Mouse (Mus musculus) MEL (cell line): ENCODE measurements around the gene Rbmxl1. TPM values are rescaled to one million over a fixed set of nuclear protein-coding genes. Genes with fewer than 3 reads are reported as not detected.
"Not testable (repeated sequence)": the region's sequence is repeated elsewhere in the genome, so short reads cannot be mapped to it uniquely, and the experiment has no call there.

Source experiments
- DNase-seq: peaks from one replicate; pipeline ENCODE4 v3.0.0; 2011; ENCODE audit warnings: low read depth, low spot score
- H3K27ac ChIP-seq: 2 replicates; pipeline ENCODE4 v1.5.1; 2012; ENCODE audit warnings: low read depth, mild to moderate bottlenecking, control low read depth, low read length, moderate library complexity; ENCODE audit not compliant: control insufficient read depth
- H3K27me3 ChIP-seq, 2 experiments: fragments of 150-350 bp in 1 of 2; sonication (generic) in 1 of 2; 2 replicates each; pipeline ENCODE4 v1.6.1; 2012; ENCODE audit warnings: low read length in 2 of 2, mild to moderate bottlenecking in 2 of 2, improper control_type of control experiment in 1 of 2, moderate library complexity in 1 of 2; ENCODE audit not compliant: insufficient read depth in 2 of 2, control insufficient read depth in 1 of 2
- H3K36me3 ChIP-seq, 2 experiments: 2 replicates each; pipeline ENCODE4 v1.6.1; 2012 to 2014; ENCODE audit warnings: low read length in 2 of 2, improper control_type of control experiment in 1 of 2, inconsistent platforms in 1 of 2, mild to moderate bottlenecking in 1 of 2; ENCODE audit not compliant: insufficient read depth in 2 of 2, control insufficient read depth in 1 of 2
- H3K4me1 ChIP-seq, 2 experiments: fragments of 150-350 bp in 1 of 2; sonication (generic) in 1 of 2; 2 replicates each; pipeline ENCODE4 v1.6.1; 2012; ENCODE audit warnings: low read length in 2 of 2, improper control_type of control experiment in 1 of 2, mild to moderate bottlenecking in 1 of 2; ENCODE audit not compliant: insufficient read depth in 2 of 2, control insufficient read depth in 1 of 2
- H3K4me3 ChIP-seq, 2 experiments: fragments of 150-350 bp in 1 of 2; sonication (generic) in 1 of 2; 2 replicates each; pipeline ENCODE4 v1.5.1; 2012; ENCODE audit warnings: low read depth in 2 of 2, low read length in 2 of 2, mild to moderate bottlenecking in 2 of 2, moderate library complexity in 2 of 2, control low read depth in 1 of 2, improper control_type of control experiment in 1 of 2; ENCODE audit not compliant: control insufficient read depth in 1 of 2, insufficient read depth in 1 of 2
- H3K79me2 ChIP-seq: 2 replicates; pipeline ENCODE4 v1.6.1; 2012; ENCODE audit warnings: mild to moderate bottlenecking, low read length, moderate library complexity; ENCODE audit not compliant: control insufficient read depth, poor library complexity, insufficient read depth
- H3K9ac ChIP-seq: 2 replicates; pipeline ENCODE4 v1.6.1; 2012; ENCODE audit warnings: low read depth, mild to moderate bottlenecking, control low read depth, low read length, moderate library complexity; ENCODE audit not compliant: control insufficient read depth, poor library complexity, severe bottlenecking
- H3K9me3 ChIP-seq: fragments of 150-350 bp; sonication (generic); replicated peaks from 2 replicates; pipeline ENCODE4 v1.6.1; 2012; ENCODE audit warnings: mild to moderate bottlenecking, low read length, improper control_type of control experiment, moderate library complexity; ENCODE audit not compliant: insufficient read depth
- BHLHE40 ChIP-seq: IDR thresholded peaks from 2 replicates; pipeline ENCODE4 v1.6.1; 2012; ENCODE audit warnings: low read depth, mild to moderate bottlenecking, inconsistent platforms, low read length, improper control_type of control experiment, borderline replicate concordance
- CHD2 ChIP-seq: IDR thresholded peaks from 2 replicates; pipeline ENCODE4 v1.6.1; 2011; ENCODE audit warnings: low read length, improper control_type of control experiment
- CTCF ChIP-seq, 3 experiments: IDR thresholded peaks in 2 of 3; conservative IDR thresholded peaks in 1 of 3; 2 replicates each; pipeline ENCODE4 v1.5.1; 2011 to 2012; ENCODE audit warnings: low read length in 3 of 3, low read depth in 2 of 3, mild to moderate bottlenecking in 2 of 3, improper control_type of control experiment in 1 of 3, inconsistent platforms in 1 of 3, mixed read lengths in 1 of 3, moderate library complexity in 1 of 3; ENCODE audit not compliant: control insufficient read depth in 1 of 3, insufficient read depth in 1 of 3, poor library complexity in 1 of 3, severe bottlenecking in 1 of 3
- E2F4 ChIP-seq: IDR thresholded peaks from 2 replicates; pipeline ENCODE4 v1.6.1; 2011; ENCODE audit warnings: low read depth, low read length, improper control_type of control experiment, borderline replicate concordance
- GABPA ChIP-seq: IDR thresholded peaks from 2 replicates; pipeline ENCODE4 v1.6.1; 2012; ENCODE audit warnings: low read depth, mild to moderate bottlenecking, inconsistent platforms, low read length, improper control_type of control experiment, moderate library complexity
- MAFK ChIP-seq: IDR thresholded peaks from 2 replicates; pipeline ENCODE4 v1.6.1; 2011; ENCODE audit warnings: low read depth, mild to moderate bottlenecking, low read length, improper control_type of control experiment, borderline replicate concordance
- MAX ChIP-seq: IDR thresholded peaks from 2 replicates; pipeline ENCODE4 v1.6.1; 2011; ENCODE audit warnings: low read length, improper control_type of control experiment
- MAZ ChIP-seq: IDR thresholded peaks from 2 replicates; pipeline ENCODE4 v1.6.1; 2012; ENCODE audit warnings: low read depth, mild to moderate bottlenecking, inconsistent platforms, low read length, improper control_type of control experiment
- MYB ChIP-seq: IDR thresholded peaks from 2 replicates; pipeline ENCODE4 v1.6.1; 2011; ENCODE audit warnings: mild to moderate bottlenecking, low read depth, low read length, improper control_type of control experiment
- NRF1 ChIP-seq: IDR thresholded peaks from 2 replicates; pipeline ENCODE4 v1.6.1; 2014; ENCODE audit warnings: low read depth, mild to moderate bottlenecking, inconsistent platforms, low read length, improper control_type of control experiment, moderate library complexity; ENCODE audit not compliant: poor library complexity, insufficient read depth, severe bottlenecking
- POLR2A ChIP-seq, 2 experiments: IDR thresholded peaks; 2 replicates each; pipeline ENCODE4 v1.6.1; 2011 to 2012; ENCODE audit warnings: low read length in 2 of 2, mild to moderate bottlenecking in 2 of 2, control low read depth in 1 of 2, improper control_type of control experiment in 1 of 2, low read depth in 1 of 2, moderate library complexity in 1 of 2; ENCODE audit not compliant: control insufficient read depth in 1 of 2, insufficient read depth in 1 of 2, poor library complexity in 1 of 2
- RCOR1 ChIP-seq: IDR thresholded peaks from 2 replicates; pipeline ENCODE4 v1.6.1; 2012; ENCODE audit warnings: low read depth, mild to moderate bottlenecking, inconsistent platforms, low read length, improper control_type of control experiment
- SIN3A ChIP-seq: IDR thresholded peaks from 2 replicates; pipeline ENCODE4 v1.6.1; 2012; ENCODE audit warnings: low read length, improper control_type of control experiment, inconsistent platforms
- TCF12 ChIP-seq: IDR thresholded peaks from 2 replicates; pipeline ENCODE4 v1.6.1; 2014; ENCODE audit warnings: low read depth, mild to moderate bottlenecking, inconsistent platforms, low read length, improper control_type of control experiment, moderate library complexity
- USF1 ChIP-seq: IDR thresholded peaks from 2 replicates; pipeline ENCODE4 v1.6.1; 2014; ENCODE audit warnings: low read depth, mild to moderate bottlenecking, inconsistent platforms, low read length, improper control_type of control experiment, moderate library complexity
- USF2 ChIP-seq, 2 experiments: IDR thresholded peaks; 2 replicates each; pipeline ENCODE4 v1.6.1; 2011 to 2012; ENCODE audit warnings: improper control_type of control experiment in 2 of 2, low read length in 2 of 2, borderline replicate concordance in 1 of 2, inconsistent platforms in 1 of 2, low read depth in 1 of 2, mild to moderate bottlenecking in 1 of 2; ENCODE audit not compliant: insufficient read depth in 1 of 2
- ZC3H11A ChIP-seq: IDR thresholded peaks from 2 replicates; pipeline ENCODE4 v1.6.1; 2012; ENCODE audit warnings: low read depth, mild to moderate bottlenecking, inconsistent platforms, low read length, improper control_type of control experiment
- ZKSCAN1 ChIP-seq: IDR thresholded peaks from 2 replicates; pipeline ENCODE4 v1.6.1; 2012; ENCODE audit warnings: low read depth, mild to moderate bottlenecking, inconsistent platforms, low read length, improper control_type of control experiment, moderate library complexity
- ZMIZ1 ChIP-seq: IDR thresholded peaks from 2 replicates; pipeline ENCODE4 v1.6.1; 2012; ENCODE audit warnings: low read depth, mild to moderate bottlenecking, inconsistent platforms, low read length, improper control_type of control experiment, moderate library complexity
- polyA plus RNA-seq, 2 experiments: library from polyadenylated mRNA; stranded (reverse) in 1 of 2; unstranded in 1 of 2; fragments of >175 nt in 1 of 2; fragments of >200 nt in 1 of 2; gene quantifications; 2 replicates each; pipeline versions ENCODE4 v1.2.1 to v1.2.4; 2012; ENCODE audit warnings: low replicate concordance in 2 of 2, low read depth in 1 of 2; ENCODE audit not compliant: insufficient read length in 2 of 2, insufficient read depth in 1 of 2, missing spikeins in 1 of 2
- total RNA-seq: library from RNA; depleted of rRNA; stranded (reverse); fragments of 300-350 nt; gene quantifications from 2 replicates; pipeline ENCODE4 v1.2.3, GENCODE M21; 2012

The Rbmxl1 gene
- total and polyA plus RNA-seq, 3 experiments, result 129 to 194 TPM; not detected in 1

DNA sequence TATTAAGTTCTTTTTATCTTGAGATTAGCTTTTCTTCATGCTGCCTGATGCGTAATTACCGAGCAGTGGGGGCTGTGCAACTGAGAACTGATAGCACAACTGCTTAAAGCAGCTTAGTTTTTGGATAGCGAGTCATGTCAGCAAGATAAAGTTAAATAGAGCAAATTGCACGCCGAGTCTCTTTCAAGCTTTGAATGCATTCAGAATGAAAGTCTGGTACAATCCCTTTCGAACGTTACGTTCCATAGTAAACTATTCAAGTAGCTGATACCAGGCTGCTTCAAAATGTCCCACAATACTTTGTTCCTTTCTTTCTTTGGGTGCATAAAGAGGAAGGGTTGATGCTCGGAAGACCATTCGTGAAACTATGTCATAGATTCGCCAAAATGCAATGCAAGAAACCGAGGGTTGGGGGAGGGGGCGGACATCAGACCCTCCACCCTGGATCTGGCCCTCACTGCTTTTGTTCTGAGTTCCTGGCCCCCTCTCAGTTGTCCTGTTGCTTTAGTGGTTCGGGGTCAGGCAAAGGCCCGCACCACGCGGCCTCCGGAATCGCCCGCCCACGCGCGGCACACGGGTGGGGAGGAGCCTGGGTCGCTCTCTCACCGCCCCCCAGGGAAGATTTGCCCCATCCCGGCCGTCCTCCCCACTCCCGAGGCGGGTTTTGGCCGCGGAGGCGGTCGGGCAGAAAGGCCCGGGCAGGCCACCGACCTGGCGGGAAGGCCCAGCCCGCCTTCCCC is 549 bp downstream of the Rbmxl1 start (continued):
- TF ChIP-seq NRF1 (no peak), SIN3A (peak; percentile 40), POLR2A (IDR thresholded peaks at IDR 0.05; ENCODE audit: control insufficient read depth in 1 of 2, insufficient read depth in 1 of 2, low read depth in 1 of 2, low read length in 2 of 2, poor library complexity in 1 of 2) (0 out of 4 replicates have a peak, but pooled peaks of 1 of the 2 experiments have one; percentile 10)

DNA sequence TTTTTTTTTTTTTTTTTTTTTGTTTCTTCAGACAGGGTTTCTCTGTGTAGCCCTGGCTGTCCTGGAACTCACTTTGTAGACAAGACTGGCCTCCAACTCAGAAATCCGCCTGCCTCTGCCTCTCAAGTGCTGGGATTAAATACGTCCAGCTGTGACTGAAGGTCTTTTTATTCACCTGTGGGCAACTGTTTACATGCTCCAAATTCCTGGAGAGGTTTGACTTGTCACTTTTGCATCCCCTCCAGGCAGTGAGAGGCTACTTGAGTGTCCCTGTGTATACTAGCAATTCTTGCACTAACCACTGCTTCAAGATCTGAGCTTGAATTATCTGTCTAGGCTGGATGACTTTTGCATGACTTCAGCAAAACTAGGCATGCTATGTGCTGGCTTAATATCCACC is 6.0 kb downstream of the Rbmxl1 start:
- H3K27me3 ChIP-seq, result no peaks in the 10 kb centered on the region

DNA sequence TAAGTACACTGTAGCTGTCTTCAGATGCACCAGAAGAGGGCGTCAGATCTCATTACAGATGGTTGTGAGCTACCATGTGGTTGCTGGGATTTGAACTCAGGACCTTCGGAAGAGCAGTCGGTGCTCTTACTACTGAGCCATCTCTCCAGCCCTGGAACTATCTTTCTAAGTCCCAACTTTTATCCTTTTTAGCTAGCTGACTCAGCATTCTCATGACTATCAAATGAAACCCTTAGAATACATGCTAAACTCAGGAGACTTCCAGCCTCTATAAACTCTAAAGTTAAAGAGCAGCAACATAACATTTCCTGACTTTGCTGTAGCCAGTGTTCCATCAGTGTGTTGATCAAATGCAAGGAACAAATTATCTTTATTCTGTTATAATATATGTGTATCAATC is 12.4 kb downstream of the Rbmxl1 start:
- not testable (repeated sequence) for H3K9ac ChIP-seq, H3K4me1 ChIP-seq, H3K9me3 ChIP-seq, H3K27ac ChIP-seq, H3K79me2 ChIP-seq, DNase-seq, H3K36me3 ChIP-seq, H3K4me3 ChIP-seq, H3K27me3 ChIP-seq
- TF ChIP-seq MAFK, result peak; percentile 14; the same call in 1 of the 2 replicates

More for the DNA sequence above, 6.0 kb downstream of the Rbmxl1 start:
- H3K4me1 ChIP-seq, result peaks cover 0 to 8% of the 10 kb centered on the region in 2 experiments; a peak in 2 of 4 replicates
- peaks cover 11% of the 10 kb centered on the region for H3K79me2 ChIP-seq
- DNase-seq, result peak; percentile 21
- H3K9ac ChIP-seq, result no peak overlapping the region
- H3K4me3 ChIP-seq, result no peak overlapping the region
- H3K27ac ChIP-seq, result no peak overlapping the region
- H3K9me3 ChIP-seq, result no peaks in the 10 kb centered on the region
- H3K36me3 ChIP-seq, result peaks cover 0 to 14% of the 10 kb centered on the region in 2 experiments; a peak in 3 of 4 replicates
- TF ChIP-seq ZC3H11A (no peak), TCF12 (no peak), CHD2 (no peak), RCOR1 (no peak), USF1 (no peak)
- TF ChIP-seq, all 39 proteins: peak for 0

DNA sequence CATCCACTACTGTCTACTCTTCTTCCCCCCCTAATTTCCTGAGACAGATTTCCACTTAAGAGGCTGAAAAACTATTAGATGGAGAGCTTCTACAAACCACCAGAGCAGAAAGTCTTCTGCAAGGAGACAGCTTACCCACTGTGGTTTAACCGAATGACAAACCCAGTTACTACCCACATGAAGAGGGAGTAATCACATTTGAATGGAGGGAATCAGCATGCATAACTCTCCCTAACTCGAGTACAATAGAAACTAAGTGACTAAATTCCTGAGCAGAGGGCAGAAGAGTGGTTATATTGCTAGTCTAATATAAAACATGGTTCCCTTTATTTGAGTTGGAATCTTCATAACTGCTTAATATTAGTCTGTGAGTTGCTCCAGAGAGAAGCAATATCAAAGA is 15.7 kb downstream of the Rbmxl1 start:
- TF ChIP-seq CHD2 (no peak), CTCF (IDR thresholded peaks at IDR 0.05 in 2 of 3, conservative IDR thresholded peaks at IDR 0.05 in 1 of 3; ENCODE audit: control insufficient read depth in 1 of 3, insufficient read depth in 1 of 3, low read depth in 2 of 3, low read length in 3 of 3, poor library complexity in 1 of 3, severe bottlenecking in 1 of 3) (no peak), BHLHE40 (no peak), ZKSCAN1 (no peak), GABPA (no peak), USF2 (IDR thresholded peaks at IDR 0.05; ENCODE audit: borderline replicate concordance in 1 of 2, insufficient read depth in 1 of 2, low read depth in 1 of 2, low read length in 2 of 2) (no peak), MYB (no peak), MAZ (no peak), USF1 (no peak), ZMIZ1 (no peak), E2F4 (no peak), MAX (no peak)
- no peak overlapping the region for H3K9ac ChIP-seq
- DNase-seq, result no peak
- no peaks in the 10 kb centered on the region for H3K79me2 ChIP-seq
- H3K4me3 ChIP-seq, result no peak overlapping the region
- no peaks in the 10 kb centered on the region for H3K36me3 ChIP-seq
- H3K27me3 ChIP-seq, result no peaks in the 10 kb centered on the region; a peak in 2 of 4 replicates
- H3K4me1 ChIP-seq, result no peaks in the 10 kb centered on the region
- no peak overlapping the region for H3K27ac ChIP-seq
- no peaks in the 10 kb centered on the region for H3K9me3 ChIP-seq
